Mouse (Mus musculus) brain, embryonic 14.5 days (tissue): ENCODE data around the gene 4933428G20Rik.

Source experiments
- CTCF ChIP-seq: fragments of 200-500 bp; IDR thresholded peaks from 2 replicates; pipeline ENCODE4 v1.5.1; 2012; ENCODE audit warnings: inconsistent platforms, mild to moderate bottlenecking, moderate library complexity, borderline replicate concordance; ENCODE audit not compliant: insufficient read depth, insufficient read length; ENCODE audit errors: extremely low read depth
- POLR2A ChIP-seq: fragments of 200-500 bp; IDR thresholded peaks from 2 replicates; pipeline ENCODE4 v1.6.1; 2012; ENCODE audit warnings: mild to moderate bottlenecking, inconsistent platforms, borderline replicate concordance; ENCODE audit not compliant: poor library complexity, insufficient read depth, insufficient read length, severe bottlenecking; ENCODE audit errors: extremely low read depth

DNA sequence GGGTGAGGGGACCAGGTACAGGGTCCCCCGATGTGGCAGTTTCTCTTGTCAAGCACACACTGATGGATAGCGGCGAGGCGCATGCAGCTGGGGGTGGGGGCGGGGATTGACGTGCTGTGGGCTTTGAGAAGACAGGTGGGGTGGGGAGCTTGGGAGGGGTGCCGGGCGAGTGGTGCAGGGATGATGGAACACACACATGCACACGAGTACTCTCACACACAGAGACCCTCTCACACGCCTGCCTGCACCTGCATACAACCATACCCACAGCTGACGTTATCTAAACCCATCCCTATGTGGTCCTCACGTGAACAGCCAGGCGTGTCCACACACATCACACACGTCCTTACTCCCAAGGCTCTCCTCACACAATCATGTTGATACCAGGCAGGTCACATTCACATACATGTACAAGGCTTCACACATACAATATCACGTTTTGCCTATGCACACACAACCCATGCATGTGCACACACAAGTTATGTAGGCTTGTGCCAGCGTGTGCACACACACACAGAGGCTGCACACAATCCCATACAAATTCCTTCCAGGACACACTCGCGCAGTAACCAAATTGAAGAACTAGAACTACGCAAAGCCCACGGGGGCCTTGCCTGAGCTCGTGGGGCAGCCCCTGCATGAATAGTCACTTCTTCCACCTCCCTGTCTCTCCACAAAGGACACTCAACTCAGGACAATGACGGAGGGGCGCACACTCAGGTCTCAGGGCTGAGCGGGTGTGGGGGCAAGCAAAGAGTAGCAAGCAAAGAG is 9.8 kb upstream of the 4933428G20Rik start:
- TF ChIP-seq CTCF (no peak), POLR2A (no peak)
